Mouse (Mus musculus): ENCODE results near the gene Tesc.

GRCm38 (mm10) chr5:118061391-118061790 lies 33.8 kb downstream of the Tesc start:
- TF ChIP-seq CTCF (IDR thresholded peaks at IDR 0.05; ENCODE audit: borderline replicate concordance, control insufficient read depth, extremely low read depth, insufficient read depth, low read length, poor library complexity) (no peak), POLR2A (IDR thresholded peaks at IDR 0.05; ENCODE audit: control insufficient read depth, extremely low read depth, insufficient read depth, low read length, poor library complexity) (no peak)
